In genomic region chr1:55755742-55756141, GRCm38 (mm10) we compare ENCODE assay signal across 8 mouse cellular contexts.
DNase-seq lines count a peak whose midpoint lies in the region; ATAC-seq and TF ChIP-seq lines count a peak whose summit lies in the region.

No protein-coding gene starts in this region.

- H3K36me3 ChIP-seq in intestine, postnatal 0 days (ENCODE audit: control insufficient read depth, insufficient read depth): no peaks in the 10 kb centered on the region
- H3K36me3 ChIP-seq in intestine, embryonic 16.5 days (ENCODE audit: control insufficient read depth, insufficient read depth, low read length): no peaks in the 10 kb centered on the region

- ATAC-seq in intestine, postnatal 0 days: no peak
- no peak for ATAC-seq in intestine, embryonic 16.5 days
- ATAC-seq in inflammation-experienced regulatory T-cells, adult 6 months: no peak

- DNase-seq in CD8-positive naive resting alpha-beta T cell, adult 2 months (ENCODE audit: low read depth in 2 of 2, low spot score in 2 of 2): peak; percentile 16 to 18
- peak; percentile 16 for DNase-seq in adipocyte (ENCODE audit: low spot score)
- DNase-seq in embryo, embryonic 10 days (ENCODE audit: low spot score): peak; percentile 60
- peak; percentile 28 to 47 for DNase-seq in layer of hippocampus, postnatal 14 days (ENCODE audit: low spot score in 2 of 2)
- peak; percentile 28 for DNase-seq in retina, postnatal 7 days (ENCODE audit: low read depth, low spot score)

- H3K9me3 ChIP-seq in intestine, postnatal 0 days (ENCODE audit: control insufficient read depth): no peaks in the 10 kb centered on the region
- H3K9me3 ChIP-seq in intestine, embryonic 16.5 days (ENCODE audit: control insufficient read depth, low read length): no peaks in the 10 kb centered on the region

- H3K27ac ChIP-seq in intestine, postnatal 0 days (ENCODE audit: low read depth, low read length): no peak overlapping the region
- H3K27ac ChIP-seq in intestine, embryonic 16.5 days (ENCODE audit: low read length): no peak overlapping the region

- peak; percentile 77 for TF ChIP-seq CTCF in intestine, postnatal 0 days (IDR thresholded peaks at IDR 0.05; ENCODE audit: low read depth)

- no peak overlapping the region for H3K9ac ChIP-seq in intestine, postnatal 0 days (ENCODE audit: low read depth, low read length)
- H3K9ac ChIP-seq in intestine, embryonic 16.5 days (ENCODE audit: low read depth, low read length): no peak overlapping the region

- WGBS in intestine, postnatal 0 days: 66% methylated on average over 10 of the region's 10 CpGs
- WGBS in intestine, embryonic 16.5 days: 66% methylated on average over 10 of the region's 10 CpGs

- no peaks in the 10 kb centered on the region for H3K4me1 ChIP-seq in intestine, postnatal 0 days (replicated peaks; ENCODE audit: control insufficient read depth, insufficient read depth, low read length)
- H3K4me1 ChIP-seq in intestine, embryonic 16.5 days (ENCODE audit: control insufficient read depth, insufficient read depth, low read length): no peaks in the 10 kb centered on the region

- no peak overlapping the region for H3K4me2 ChIP-seq in intestine, postnatal 0 days (replicated peaks; ENCODE audit: low read depth)
- no peak overlapping the region for H3K4me2 ChIP-seq in intestine, embryonic 16.5 days (ENCODE audit: low read depth, low read length)

- no peak overlapping the region for H3K4me3 ChIP-seq in intestine, postnatal 0 days (ENCODE audit: low read depth, low read length)
- H3K4me3 ChIP-seq in intestine, embryonic 16.5 days (ENCODE audit: low read length): no peak overlapping the region

- H3K27me3 ChIP-seq in intestine, postnatal 0 days (replicated peaks; ENCODE audit: control insufficient read depth, insufficient read depth, low read length): peaks cover 11% of the 10 kb centered on the region
- no peaks in the 10 kb centered on the region for H3K27me3 ChIP-seq in intestine, embryonic 16.5 days (replicated peaks; ENCODE audit: control insufficient read depth, insufficient read depth, low read length)
